8 mouse cellular contexts compared by ENCODE assay signal in the genomic region with DNA sequence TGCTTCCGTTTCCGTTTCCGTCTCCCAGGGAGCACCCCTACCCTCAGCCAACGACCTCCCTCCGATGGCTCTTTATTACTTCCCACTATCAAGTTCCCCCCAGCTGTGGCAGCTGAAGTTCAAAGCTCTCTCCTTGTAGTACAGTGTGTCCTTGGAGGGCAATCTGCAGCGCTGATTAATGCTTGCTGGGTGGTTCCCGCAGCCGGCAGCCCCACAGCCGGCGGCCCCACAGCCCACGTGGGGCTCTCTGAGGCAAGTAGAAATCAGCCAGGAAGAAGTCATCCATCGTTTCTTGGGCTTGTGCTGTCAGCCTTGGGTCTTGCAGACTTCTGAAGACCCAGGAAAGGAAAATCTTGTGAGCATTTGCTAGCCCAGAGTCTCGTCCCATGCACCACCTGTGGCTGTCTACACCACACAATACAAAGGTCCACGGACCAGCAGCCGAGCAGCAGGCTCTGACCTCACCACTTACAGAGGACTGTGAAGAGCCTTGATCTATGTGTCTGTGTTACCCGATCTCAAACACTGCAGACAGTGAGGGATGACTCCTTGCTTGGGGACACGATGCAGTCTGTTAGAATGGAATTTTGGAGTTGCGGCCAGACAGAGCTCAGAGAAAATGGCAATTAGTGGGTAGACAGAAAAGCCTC.
DNase-seq lines count a peak whose midpoint lies in the region; ATAC-seq lines count a peak whose summit lies in the region.

No protein-coding gene starts in this region.

- H3K4me2 ChIP-seq in stomach, embryonic 15.5 days, result peak overlapping the region; percentile 38

- intact Hi-C loops in left cerebral cortex, postnatal 4 days (cut with DNase I), result no loop called here

- H3K36me3 ChIP-seq in stomach, embryonic 15.5 days, result no peaks in the 10 kb centered on the region

- DNase-seq in 3134 (ENCODE audit: extremely low read depth, insufficient read length, low spot score), result peak; percentile 77
- DNase-seq in adrenal gland, postnatal 14 days, result peak; percentile 85
- peak; percentile 21 to 45 for DNase-seq in heart, adult 9 months (ENCODE audit: low spot score in 2 of 2)
- DNase-seq in kidney, adult 18-20 months, result peak; percentile 49
- peak; percentile 68 for DNase-seq in lung, postnatal 10 days
- no peak for DNase-seq in left cerebral cortex, postnatal 4 days

- peak overlapping the region; percentile 58 for H3K27ac ChIP-seq in stomach, embryonic 15.5 days

- H3K4me3 ChIP-seq in stomach, embryonic 15.5 days (replicated peaks), result no peak overlapping the region

- H3K9ac ChIP-seq in stomach, embryonic 15.5 days, result no peak overlapping the region

- ATAC-seq in stomach, embryonic 15.5 days (ENCODE audit: insufficient read depth, low FRiP score, low read depth), result peak; percentile 48
- ATAC-seq in frontal cortex, adult (ENCODE audit: low TSS enrichment), result no peak

- H3K27me3 ChIP-seq in stomach, embryonic 15.5 days (replicated peaks), result no peaks in the 10 kb centered on the region

- 13% methylated on average over 18 of the region's 18 CpGs for WGBS in stomach, embryonic 15.5 days

- H3K4me1 ChIP-seq in stomach, embryonic 15.5 days, result peaks cover 21% of the 10 kb centered on the region

- H3K9me3 ChIP-seq in stomach, embryonic 15.5 days, result no peaks in the 10 kb centered on the region
